Mouse (Mus musculus) heart, adult 2 months (tissue): Measurements from ENCODE around the gene Hoxa10. TPM values are rescaled to one million over a fixed set of nuclear protein-coding genes. Genes with fewer than 3 reads are reported as not detected.

Experiments used
- DNase-seq, 2 experiments: peaks; one replicate each; pipeline ENCODE4 v3.0.0; 2021
- H3K27ac ChIP-seq: fragments of 200-600 bp; 2 replicates; pipeline ENCODE4 v1.8.1; 2022
- H3K27me3 ChIP-seq: fragments of 200-500 bp; 2 replicates; pipeline ENCODE4 v1.6.1; 2012; ENCODE audit warnings: mild to moderate bottlenecking, low read length, inconsistent platforms, mixed read lengths; ENCODE audit not compliant: control insufficient read depth, insufficient read depth
- H3K36me3 ChIP-seq: fragments of 200-500 bp; 2 replicates; pipeline ENCODE4 v1.6.1; 2012; ENCODE audit warnings: low read length, inconsistent platforms; ENCODE audit not compliant: control insufficient read depth, insufficient read depth
- H3K4me1 ChIP-seq: fragments of 200-500 bp; 2 replicates; pipeline ENCODE4 v1.6.1; 2011; ENCODE audit warnings: low read length; ENCODE audit not compliant: control insufficient read depth, insufficient read depth
- H3K4me3 ChIP-seq: fragments of 200-600 bp; 2 replicates; pipeline ENCODE4 v1.8.1; 2022
- H3K79me2 ChIP-seq: fragments of 200-500 bp; replicated peaks from 2 replicates; pipeline ENCODE4 v1.6.1; 2012; ENCODE audit warnings: mild to moderate bottlenecking, inconsistent platforms, low read length, moderate library complexity, mixed read lengths; ENCODE audit not compliant: control insufficient read depth, insufficient read depth
- H3K9ac ChIP-seq: fragments of 200-500 bp; 2 replicates; pipeline ENCODE4 v1.6.1; 2012; ENCODE audit warnings: low read depth, mild to moderate bottlenecking, control low read depth, inconsistent platforms, low read length, mixed read lengths
- CTCF ChIP-seq: fragments of 200-600 bp; IDR thresholded peaks from 2 replicates; pipeline ENCODE4 v1.8.1; 2022; ENCODE audit warnings: antibody characterized with exemption, mild to moderate bottlenecking, moderate library complexity
- EP300 ChIP-seq: fragments of 200-500 bp; IDR thresholded peaks from 2 replicates; pipeline ENCODE4 v1.6.1; 2011; ENCODE audit warnings: low read depth, low read length, control low read depth; ENCODE audit not compliant: insufficient read depth
- POLR2A ChIP-seq: fragments of 200-500 bp; IDR thresholded peaks from 2 replicates; pipeline ENCODE4 v1.6.1; 2011; ENCODE audit warnings: mild to moderate bottlenecking, low read depth, low read length, control low read depth; ENCODE audit not compliant: insufficient read depth
- WGBS: fragments of 180-500 bp; shearing (Covaris S2); methylation state at CpG from one replicate; pipeline ENCODE4 v1.1.7; 2018; 5-methylcytosine and 5-hydroxymethylcytosine counted together
- intact Hi-C: fragments of 180-260 bp; cut with DNase I; formaldehyde crosslinking; loops from one replicate; pipeline ENCODE4 v1.15.1; 2025
- polyA plus RNA-seq: library from polyadenylated mRNA; depleted of rRNA; stranded (reverse); fragments of >200 nt; gene quantifications from 2 replicates; pipeline ENCODE4 v1.2.3, GENCODE M21; 2012
- total RNA-seq, 2 experiments: library from RNA; stranded (reverse); gene quantifications; 2 replicates each; pipeline ENCODE4 v1.2.3; 2021

The Hoxa10 gene
- total and polyA plus RNA-seq, 3 experiments: not detected

DNA sequence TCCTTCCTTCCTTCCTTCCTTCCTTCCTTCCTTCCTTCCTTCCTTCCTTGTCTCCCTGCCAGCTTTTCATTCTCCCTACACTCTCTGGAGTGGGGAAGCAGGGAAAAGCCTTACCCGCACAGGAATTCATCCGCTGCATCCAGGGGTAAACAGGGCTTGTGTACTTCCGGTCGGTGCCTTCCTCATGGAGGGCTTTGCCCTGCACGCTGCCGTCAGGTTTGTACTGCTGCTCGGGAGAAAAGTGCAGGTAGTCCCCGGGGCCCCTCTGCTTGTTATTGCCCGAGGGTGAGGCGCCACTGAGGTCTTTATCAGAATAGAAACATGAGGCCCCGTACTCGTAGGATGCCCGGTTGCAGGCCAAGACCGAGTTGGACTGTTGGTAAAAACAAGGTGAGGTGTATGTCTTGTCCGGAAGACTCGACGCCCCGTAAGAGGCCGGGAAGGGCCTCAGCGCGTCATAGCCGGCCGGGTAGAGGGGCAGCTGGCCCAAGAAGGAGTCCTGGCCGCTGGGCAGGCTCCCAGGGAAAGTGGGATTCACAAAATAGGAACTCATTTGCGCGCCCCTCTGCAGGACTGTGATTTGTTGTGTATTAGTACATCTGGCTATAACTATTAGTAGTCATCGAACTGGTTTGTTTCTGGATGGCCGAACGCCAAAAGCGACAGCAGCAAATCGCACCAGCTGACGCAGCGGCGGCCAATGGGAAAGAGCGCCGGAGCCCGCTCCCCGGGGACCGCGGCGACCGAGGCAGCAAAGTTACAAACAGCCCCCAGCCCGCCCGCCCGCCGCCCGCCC lies 32.4 kb downstream of the Hoxa10 start, which contains the start of gene Hoxa6:
Hoxa6 (minus strand) TSS at position 651 of the 796 bp plus-strand sequence.
- H3K9ac ChIP-seq: no peak within 1 kb of the TSS
- no peak within 1 kb of the TSS for H3K27ac ChIP-seq
- peaks cover 46% of the 10 kb centered on the region for H3K27me3 ChIP-seq
- intact Hi-C loops: no loop called here
- no peaks in the 10 kb centered on the region for H3K79me2 ChIP-seq
- peak within 1 kb of the TSS; percentile 22; the same call in 1 of the 2 replicates for H3K4me3 ChIP-seq
- no peak for TF ChIP-seq EP300
- TF ChIP-seq POLR2A: no peak
- no peak for TF ChIP-seq CTCF
- peak; percentile 15 to 29 for DNase-seq
- WGBS: 5% methylated on average over 47 of the region's 47 CpGs
- no peaks in the 10 kb centered on the region for H3K36me3 ChIP-seq
- H3K4me1 ChIP-seq: no peaks in the 10 kb centered on the region; the same call in 1 of the 2 replicates

DNA sequence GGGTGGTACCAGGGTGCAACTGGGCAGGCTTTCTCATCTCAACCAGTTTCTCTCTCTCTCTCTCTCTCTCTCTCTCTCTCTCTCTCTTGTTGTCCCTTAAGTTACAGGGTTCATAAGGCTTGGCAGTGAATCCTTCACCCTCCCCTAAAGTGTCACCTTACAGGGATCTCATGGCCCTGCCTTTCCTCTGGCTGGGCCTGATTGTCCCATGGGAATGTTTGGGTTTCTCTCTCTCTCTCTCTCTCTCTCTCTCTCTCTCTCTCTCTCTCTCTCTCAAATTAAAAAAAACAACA lies 33.0 kb downstream of the Hoxa10 start:
- Histone ChIP-seq H3K36me3 (no peaks in the 10 kb centered on the region), H3K9ac (no peak overlapping the region), H3K4me3 (no peak overlapping the region), H3K79me2 (no peaks in the 10 kb centered on the region), H3K27me3 (peaks cover 47% of the 10 kb centered on the region), H3K27ac (no peak overlapping the region), H3K4me1 (no peaks in the 10 kb centered on the region; the same call in 1 of the 2 replicates)
- no peak for DNase-seq
- intact Hi-C loops: no loop called here
- no peak for TF ChIP-seq EP300
- no peak for TF ChIP-seq POLR2A
- TF ChIP-seq CTCF: no peak

DNA sequence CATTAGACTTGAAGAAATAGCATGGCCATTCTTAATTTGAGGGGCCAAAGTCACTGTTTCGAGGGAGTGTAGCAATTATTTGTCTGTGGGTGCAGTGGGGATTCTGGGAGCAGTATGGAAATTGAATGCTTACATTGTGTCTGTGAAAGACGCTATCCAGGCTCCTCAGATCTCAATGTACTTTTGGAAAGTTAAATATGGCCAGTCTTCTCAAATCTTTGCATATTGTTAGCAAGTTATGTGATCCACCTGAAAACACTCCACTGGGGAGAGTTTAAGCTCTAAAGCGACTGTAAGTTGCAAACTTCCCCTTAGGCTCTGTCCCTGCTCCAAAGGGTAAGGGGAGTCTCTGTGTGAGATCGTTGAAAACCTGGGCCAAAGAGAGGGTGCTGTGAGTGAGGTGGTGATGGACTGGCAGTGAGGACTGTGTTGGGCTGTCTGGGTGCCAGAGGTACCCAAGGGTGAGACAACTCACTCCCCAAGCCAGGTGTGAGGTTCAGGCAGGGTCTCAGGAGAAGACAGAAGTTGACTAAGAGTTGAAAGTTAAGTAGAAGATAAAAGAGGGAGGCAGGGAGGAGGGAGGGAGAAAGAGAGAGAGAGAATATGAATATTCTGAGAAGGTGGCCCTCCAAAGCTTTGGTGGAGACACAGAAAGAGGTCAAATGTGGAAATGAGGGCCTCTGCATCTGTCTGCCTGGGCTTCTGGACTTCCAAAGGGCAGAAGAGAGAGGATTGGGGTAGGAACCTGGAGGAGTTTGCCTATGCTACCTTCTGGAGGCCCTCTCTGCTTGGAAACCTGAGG lies 33.6 kb downstream of the Hoxa10 start:
- 13% methylated on average over 4 of the region's 4 CpGs for WGBS
- Histone ChIP-seq H3K4me3 (no peak overlapping the region), H3K9ac (no peak overlapping the region), H3K27ac (no peak overlapping the region), H3K36me3 (no peaks in the 10 kb centered on the region), H3K4me1 (no peaks in the 10 kb centered on the region), H3K79me2 (no peaks in the 10 kb centered on the region), H3K27me3 (peaks cover 44% of the 10 kb centered on the region)
- TF ChIP-seq CTCF (no peak), POLR2A (no peak), EP300 (no peak)
- DNase-seq: no peak
- intact Hi-C loops: no loop called here

DNA sequence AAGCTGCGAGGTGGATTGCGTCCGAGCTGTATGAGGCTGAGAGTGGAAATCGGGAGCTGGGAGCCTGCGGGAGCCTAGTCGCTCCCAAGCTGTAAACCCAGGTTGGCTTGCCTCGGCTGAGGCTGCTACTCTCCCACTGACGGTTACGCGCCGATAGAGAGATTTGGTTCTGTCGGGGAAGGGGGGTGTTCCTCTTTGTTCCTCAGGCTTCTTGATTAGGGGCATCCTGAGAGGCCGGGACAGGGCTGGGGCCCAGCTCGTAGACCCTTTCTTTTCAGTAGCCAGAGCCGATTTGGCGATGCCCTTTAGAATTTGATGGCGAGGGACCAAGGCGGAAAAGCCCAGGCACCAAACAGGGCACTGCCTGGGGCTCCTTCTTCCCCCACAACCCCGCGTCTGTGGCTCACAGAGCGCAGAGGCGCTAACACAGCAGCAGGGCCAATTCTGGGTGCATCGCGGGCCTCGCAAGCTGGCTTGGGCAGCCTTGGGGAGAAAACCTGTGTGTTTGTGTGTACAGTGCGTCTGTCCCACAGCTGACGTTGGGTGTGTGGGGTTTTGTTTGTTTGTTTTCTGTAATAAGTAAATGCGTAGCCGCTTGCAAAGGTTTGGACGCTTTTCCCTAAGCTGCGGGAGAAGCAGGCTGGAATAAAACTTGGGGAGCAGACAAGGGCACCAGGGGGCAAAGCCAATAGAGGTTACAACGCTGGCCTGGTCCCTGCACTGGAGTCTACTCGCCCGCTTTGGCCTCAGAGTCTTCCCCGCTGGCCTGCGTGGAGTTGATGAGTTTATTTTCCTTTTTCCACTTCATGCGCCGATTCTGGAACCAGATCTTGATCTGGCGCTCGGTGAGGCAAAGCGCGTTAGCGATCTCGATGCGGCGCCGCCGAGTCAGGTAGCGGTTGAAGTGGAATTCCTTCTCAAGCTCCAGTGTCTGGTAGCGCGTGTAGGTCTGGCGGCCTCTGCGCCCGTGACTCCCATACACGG lies 34.7 kb downstream of the Hoxa10 start:
- Histone ChIP-seq H3K4me3 (no peak overlapping the region), H3K79me2 (no peaks in the 10 kb centered on the region), H3K4me1 (no peaks in the 10 kb centered on the region), H3K36me3 (no peaks in the 10 kb centered on the region), H3K27me3 (peaks cover 42% of the 10 kb centered on the region), H3K27ac (no peak overlapping the region), H3K9ac (no peak overlapping the region)
- 15% methylated on average over 55 of the region's 55 CpGs for WGBS
- no peak for DNase-seq
- intact Hi-C loops: no loop called here
- TF ChIP-seq EP300: no peak
- no peak for TF ChIP-seq POLR2A
- no peak for TF ChIP-seq CTCF

DNA sequence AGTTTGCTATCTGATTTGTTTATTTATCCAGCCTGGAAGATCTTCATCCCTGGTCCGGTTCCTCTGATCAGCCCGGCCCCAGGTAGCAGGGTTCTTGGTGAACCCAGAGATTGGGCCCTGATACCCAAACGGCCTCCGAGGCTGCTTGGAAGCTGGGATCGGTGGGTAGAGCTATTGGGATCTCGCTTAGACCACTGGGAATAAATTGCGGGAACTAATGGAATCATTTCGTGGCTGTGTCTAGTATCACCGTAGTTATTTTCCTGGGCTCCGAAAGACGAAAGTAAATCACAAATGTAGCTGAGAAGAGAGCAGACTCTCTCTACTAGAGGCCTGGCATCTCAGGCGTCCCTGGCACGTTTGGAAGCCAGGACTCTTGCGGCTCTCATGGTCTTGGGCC lies 35.4 kb downstream of the Hoxa10 start:
- Histone ChIP-seq H3K36me3 (no peaks in the 10 kb centered on the region), H3K79me2 (no peaks in the 10 kb centered on the region), H3K9ac (no peak overlapping the region), H3K4me3 (no peak overlapping the region), H3K27me3 (peaks cover 44% of the 10 kb centered on the region), H3K4me1 (no peaks in the 10 kb centered on the region), H3K27ac (no peak overlapping the region)
- intact Hi-C loops: no loop called here
- TF ChIP-seq EP300: no peak
- TF ChIP-seq POLR2A: no peak
- TF ChIP-seq CTCF: no peak
- DNase-seq: no peak
- 18% methylated on average over 14 of the region's 14 CpGs for WGBS
